Mouse (Mus musculus) liver, embryonic 12.5 days (tissue): ENCODE data around the gene Pja2. TPM values are rescaled to one million over a fixed set of nuclear protein-coding genes. Genes with fewer than 3 reads are reported as not detected.

Experiments used
- microRNA-seq: library from miRNA; unstranded; fragments of <30 nt; microRNA quantifications from one replicate; pipeline ENCODE4, GENCODE M21; 2017
- polyA plus RNA-seq: library from polyadenylated mRNA; unstranded; fragments of >200 nt; fragmentation: Nextera tagmentation; extraction: Ambion mirVana; gene quantifications from 2 replicates; pipeline ENCODE4 v1.2.1, GENCODE M21; 2016

The Pja2 gene
- polyA plus RNA-seq, 1 experiment from 2014 or later = 21.8 TPM

Small RNA genes lying within 50 kb of the gene (microRNA-seq; reads per million reads assigned to microRNA genes)
- not detected for gene Gm24194
